Comparison of ENCODE assay signal across 7 mouse cellular contexts in genomic region chr10:71238240-71238554, GRCm38 (mm10). TPM values are rescaled to one million over a fixed set of nuclear protein-coding genes. Genes with fewer than 3 reads are reported as not detected.
DNase-seq lines count a peak whose midpoint lies in the region; ATAC-seq and TF ChIP-seq lines count a peak whose summit lies in the region.

Tfam (minus strand) TSS chr10:71238280.

- peaks cover 5% of the 10 kb centered on the region for H3K36me3 ChIP-seq in forebrain, embryonic 11.5 days (ENCODE audit: control insufficient read depth, insufficient read depth, low read length)
- H3K36me3 ChIP-seq in hindbrain, embryonic 10.5 days: peaks cover 22% of the 10 kb centered on the region
- H3K36me3 ChIP-seq in liver, embryonic 12.5 days: peaks cover 28% of the 10 kb centered on the region
- H3K36me3 ChIP-seq in stomach, postnatal 0 days (ENCODE audit: control insufficient read depth, insufficient read depth, low read length): no peaks in the 10 kb centered on the region

- no peaks in the 10 kb centered on the region for H3K9me3 ChIP-seq in forebrain, embryonic 11.5 days (ENCODE audit: control insufficient read depth, low read length)
- no peaks in the 10 kb centered on the region for H3K9me3 ChIP-seq in hindbrain, embryonic 10.5 days
- no peaks in the 10 kb centered on the region for H3K9me3 ChIP-seq in liver, embryonic 12.5 days (replicated peaks)
- no peaks in the 10 kb centered on the region for H3K9me3 ChIP-seq in stomach, postnatal 0 days (ENCODE audit: control insufficient read depth, low read length)

- WGBS in forebrain, embryonic 11.5 days: 6% methylated on average over 7 of the region's 7 CpGs
- 5% methylated on average over 7 of the region's 7 CpGs for WGBS in hindbrain, embryonic 10.5 days
- WGBS in liver, embryonic 12.5 days (ENCODE audit: insufficient replicate concordance): 5% methylated on average over 7 of the region's 7 CpGs
- 2% methylated on average over 7 of the region's 7 CpGs for WGBS in stomach, postnatal 0 days

- no peak for ATAC-seq in forebrain, embryonic 11.5 days (replicated peaks; ENCODE audit: low FRiP score)
- ATAC-seq in liver, embryonic 12.5 days: no peak
- no peak for ATAC-seq in stomach, postnatal 0 days (ENCODE audit: low FRiP score, low TSS enrichment)

- peak within 1 kb of the TSS; percentile 84 for H3K4me2 ChIP-seq in forebrain, embryonic 11.5 days (ENCODE audit: low read depth, low read length, severe bottlenecking)
- peak within 1 kb of the TSS; percentile 80 for H3K4me2 ChIP-seq in liver, embryonic 12.5 days
- peak within 1 kb of the TSS; percentile 91 for H3K4me2 ChIP-seq in stomach, postnatal 0 days (replicated peaks; ENCODE audit: low read depth)

- DNase-seq in urinary bladder, adult 2 months (ENCODE audit: low spot score): no peak
- no peak for DNase-seq in urinary bladder, postnatal 4 days (ENCODE audit: low spot score in 2 of 2)
- no peak for DNase-seq in forebrain, embryonic 11.5 days (ENCODE audit: low spot score)
- DNase-seq in hindbrain, embryonic 10.5 days (ENCODE audit: low spot score): no peak
- no peak for DNase-seq in stomach, postnatal 0 days (ENCODE audit: low spot score)
- DNase-seq in ovary, adult 18-20 months (ENCODE audit: low spot score): no peak

- peak within 1 kb of the TSS; percentile 80 for H3K4me3 ChIP-seq in forebrain, embryonic 11.5 days (ENCODE audit: low read depth, low read length)
- H3K4me3 ChIP-seq in hindbrain, embryonic 10.5 days: peak within 1 kb of the TSS; percentile 93
- peak within 1 kb of the TSS; percentile 94 for H3K4me3 ChIP-seq in liver, embryonic 12.5 days
- peak within 1 kb of the TSS; percentile 91 for H3K4me3 ChIP-seq in stomach, postnatal 0 days (ENCODE audit: low read depth, low read length)

- TF ChIP-seq CTCF in stomach, postnatal 0 days (IDR thresholded peaks at IDR 0.05; ENCODE audit: low read depth): no peak

- no peak for TF ChIP-seq EP300 in stomach, postnatal 0 days (optimal IDR thresholded peaks at IDR 0.05)

- H3K4me1 ChIP-seq in forebrain, embryonic 11.5 days (replicated peaks; ENCODE audit: control insufficient read depth, insufficient read depth, low read length): no peaks in the 10 kb centered on the region
- H3K4me1 ChIP-seq in hindbrain, embryonic 10.5 days (replicated peaks): peaks cover 21% of the 10 kb centered on the region
- peaks cover 28% of the 10 kb centered on the region for H3K4me1 ChIP-seq in liver, embryonic 12.5 days
- H3K4me1 ChIP-seq in stomach, postnatal 0 days (replicated peaks; ENCODE audit: control insufficient read depth, insufficient read depth): no peaks in the 10 kb centered on the region

- H3K27ac ChIP-seq in forebrain, embryonic 11.5 days (ENCODE audit: low read depth, low read length): 0 out of 2 replicates have a peak within 1 kb of the TSS, but pooled peaks have one; percentile 37
- peak within 1 kb of the TSS; percentile 93 for H3K27ac ChIP-seq in hindbrain, embryonic 10.5 days
- peak within 1 kb of the TSS; percentile 81 for H3K27ac ChIP-seq in liver, embryonic 12.5 days
- H3K27ac ChIP-seq in stomach, postnatal 0 days (replicated peaks): peak within 1 kb of the TSS; percentile 71

- no peaks in the 10 kb centered on the region for H3K27me3 ChIP-seq in forebrain, embryonic 11.5 days (ENCODE audit: control insufficient read depth, insufficient read depth, low read length)
- H3K27me3 ChIP-seq in hindbrain, embryonic 10.5 days (ENCODE audit: insufficient read depth, poor library complexity, severe bottlenecking): no peaks in the 10 kb centered on the region
- peaks cover 16% of the 10 kb centered on the region for H3K27me3 ChIP-seq in liver, embryonic 12.5 days (replicated peaks)
- H3K27me3 ChIP-seq in stomach, postnatal 0 days (ENCODE audit: control insufficient read depth, insufficient read depth, low read length): no peaks in the 10 kb centered on the region

- peak within 1 kb of the TSS; percentile 78 for H3K9ac ChIP-seq in forebrain, embryonic 11.5 days (ENCODE audit: low read length)
- peak within 1 kb of the TSS; percentile 92 for H3K9ac ChIP-seq in liver, embryonic 12.5 days
- H3K9ac ChIP-seq in stomach, postnatal 0 days (ENCODE audit: low read length): peak within 1 kb of the TSS; percentile 88

RNA-seq across cellular contexts. Expression of gene Tfam, which starts in this region (rescaled TPM):
- 25.8 and 28.5 TPM in 2 replicates for polyA plus RNA-seq in urinary bladder, adult 2 months (2012; rRNA removed)
- 87.2 and 99.4 TPM in 2 replicates for polyA plus RNA-seq in forebrain, embryonic 11.5 days (2014; fragmentation: Nextera tagmentation; extraction: Ambion mirVana)
- polyA plus RNA-seq in hindbrain, embryonic 10.5 days (2016; fragmentation: Nextera tagmentation; extraction: Ambion mirVana): 66.9 and 78.3 TPM in 2 replicates
- polyA plus RNA-seq in liver, embryonic 12.5 days (2016; fragmentation: Nextera tagmentation; extraction: Ambion mirVana): 51.0 and 59.5 TPM in 2 replicates
- polyA plus RNA-seq in stomach, postnatal 0 days (2015; fragmentation: Nextera tagmentation; extraction: Ambion mirVana): 33.2 and 35.2 TPM in 2 replicates

Comparison
In these comparisons a context has a peak if more than half of its experiments do, and no peak if none do; other contexts are left out.
1. H3K27ac ChIP-seq: peak in every context shown above with its lines; median percentile 93 in hindbrain, embryonic 10.5 days; 81 in liver, embryonic 12.5 days; 71 in stomach, postnatal 0 days; 37 in forebrain, embryonic 11.5 days.